Mouse (Mus musculus): ENCODE measurements at regions not wholly inside any gene's neighbourhood (a gene's known extent, or its start where the extent isn't known, plus 50 kb on each side); places are given as distances from the start of the nearest gene placed in this dataset.
A peak's percentile ranks its signal among the peaks of the same experiment; 100 is the strongest.

GRCm38 (mm10) chr7:93424717-93425116 is 345.1 kb downstream of the Fam181b start:
- no peak for DNase-seq (ENCODE audit: low spot score in 2 of 2)

GRCm38 (mm10) chr7:93435034-93435433 is 355.4 kb downstream of the Fam181b start:
- DNase-seq (ENCODE audit: low spot score in 2 of 2), result no peak

GRCm38 (mm10) chr7:93454071-93454470 is 374.4 kb downstream of the Fam181b start:
- DNase-seq (ENCODE audit: low spot score in 2 of 2), result no peak

GRCm38 (mm10) chr7:93463377-93463776 is 383.7 kb downstream of the Fam181b start:
- no peak for DNase-seq (ENCODE audit: low spot score in 2 of 2)

GRCm38 (mm10) chr7:93473371-93473770 is 393.7 kb downstream of the Fam181b start:
- DNase-seq (ENCODE audit: low spot score in 2 of 2), result no peak

GRCm38 (mm10) chr7:93510636-93511035 is 431.0 kb downstream of the Fam181b start:
- DNase-seq (ENCODE audit: low spot score in 2 of 2), result peak; percentile 17 to 36

- DNase-seq (ENCODE audit: low spot score in 2 of 2), result no peak
Measured at GRCm38 (mm10) chr7:93511237-93511636, 431.6 kb downstream of the Fam181b start.

- DNase-seq (ENCODE audit: low spot score in 2 of 2), result no peak
Measured at GRCm38 (mm10) chr7:93559131-93559530, 479.5 kb downstream of the Fam181b start.

DNA sequence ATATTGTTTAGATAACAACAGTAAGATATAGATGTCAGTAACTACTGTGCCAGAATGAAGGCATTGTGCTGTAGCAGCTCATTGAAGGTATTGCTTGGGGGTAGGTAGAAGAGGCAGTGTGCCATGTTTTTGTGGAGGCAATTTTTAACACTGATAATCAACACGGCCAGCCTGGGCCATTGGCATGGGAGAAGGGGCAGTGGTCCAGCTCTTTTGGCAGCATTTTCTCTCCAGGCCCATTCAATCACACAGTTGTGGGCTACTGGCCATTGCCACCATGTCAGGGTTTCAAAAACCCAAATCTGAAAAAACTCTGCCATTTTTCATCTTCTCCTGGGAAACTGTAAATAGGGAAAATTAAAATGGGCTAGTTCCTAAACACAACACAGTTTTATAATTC is 497.9 kb downstream of the Fam181b start:
- peak; percentile 26 to 55 for DNase-seq (ENCODE audit: low spot score in 2 of 2)

DNA sequence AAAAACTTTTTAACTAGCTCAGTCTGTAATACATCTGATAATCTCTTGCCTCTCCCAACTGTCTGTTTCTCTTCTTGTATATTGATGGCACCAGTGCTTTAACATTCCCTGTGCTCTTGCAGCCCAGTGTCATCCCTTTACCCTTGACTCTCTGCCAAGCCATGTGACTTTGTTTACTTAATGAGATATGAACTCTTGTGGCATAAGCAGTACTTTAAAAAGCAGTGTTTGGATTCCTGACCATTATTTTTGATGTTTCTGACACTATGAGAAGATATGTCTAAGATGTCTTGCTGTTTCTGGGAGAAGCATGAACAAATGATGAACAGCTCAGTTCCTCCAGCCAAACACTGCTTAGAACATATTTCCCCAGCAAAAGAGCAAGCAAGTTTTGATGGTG is 507.5 kb downstream of the Fam181b start:
- DNase-seq (ENCODE audit: low spot score in 2 of 2), result no peak

DNA sequence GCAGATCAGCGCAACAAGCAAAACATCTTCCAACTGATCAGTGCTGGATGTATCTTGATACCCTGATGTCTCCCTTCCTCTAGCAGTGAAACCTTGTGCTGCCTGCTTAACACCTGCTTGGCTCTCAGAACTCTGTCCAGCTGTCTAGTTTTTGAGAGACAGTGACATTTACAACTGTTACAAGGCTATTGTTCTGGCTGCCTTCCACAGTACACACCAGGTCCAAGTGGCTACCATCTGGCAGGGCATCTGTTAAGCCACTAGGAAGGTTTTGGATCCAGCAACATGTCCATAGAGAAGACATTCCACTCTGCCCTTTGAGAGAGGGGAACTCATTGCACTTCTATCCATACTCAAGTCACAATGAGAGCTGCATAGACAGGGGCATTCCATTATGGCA is 508.4 kb downstream of the Fam181b start:
- no peak for DNase-seq (ENCODE audit: low spot score in 2 of 2)

All from right cerebral cortex, postnatal 10 days (tissue).